Mouse (Mus musculus) hindbrain, embryonic 16.5 days (tissue): ENCODE data around the gene Xpo6. TPM values are rescaled to one million over a fixed set of nuclear protein-coding genes. Genes with fewer than 3 reads are reported as not detected.

Source experiments
- ATAC-seq: fragments of 200-750 bp; cut with Nextera tagmentation; 2 replicates; pipeline ENCODE4 v1.8.0; 2017; ENCODE audit warnings: moderate TSS enrichment, moderate library complexity
- H3K27ac ChIP-seq: fragments of 300-500 bp; sonication (generic); 2 replicates; pipeline ENCODE4 v1.5.1; 2014; ENCODE audit warnings: low read depth, mild to moderate bottlenecking, control low read depth, low read length, moderate library complexity
- H3K27me3 ChIP-seq: fragments of 300-500 bp; sonication (generic); replicated peaks from 2 replicates; pipeline ENCODE4 v1.6.1; 2014; ENCODE audit warnings: low read length; ENCODE audit not compliant: control insufficient read depth, insufficient read depth
- H3K36me3 ChIP-seq: fragments of 300-500 bp; sonication (generic); 2 replicates; pipeline ENCODE4 v1.6.1; 2014; ENCODE audit warnings: mild to moderate bottlenecking, low read length, moderate library complexity, mixed read lengths; ENCODE audit not compliant: control insufficient read depth, insufficient read depth
- H3K4me1 ChIP-seq: fragments of 300-500 bp; sonication (generic); 2 replicates; pipeline ENCODE4 v1.6.1; 2014; ENCODE audit warnings: low read depth, low read length; ENCODE audit not compliant: control insufficient read depth, insufficient read depth
- H3K4me2 ChIP-seq: fragments of 300-500 bp; sonication (generic); 2 replicates; pipeline ENCODE4 v1.6.1; 2014; ENCODE audit warnings: mild to moderate bottlenecking, low read length, control low read depth, moderate library complexity
- H3K4me3 ChIP-seq: fragments of 300-500 bp; sonication (generic); 2 replicates; pipeline ENCODE4 v1.5.1; 2014; ENCODE audit warnings: mild to moderate bottlenecking, low read length, control low read depth, moderate library complexity
- H3K9ac ChIP-seq: fragments of 300-500 bp; sonication (generic); 2 replicates; pipeline ENCODE4 v1.6.1; 2014; ENCODE audit warnings: low read depth, mild to moderate bottlenecking, control low read depth, low read length, moderate library complexity
- H3K9me3 ChIP-seq: fragments of 300-500 bp; sonication (generic); 2 replicates; pipeline ENCODE4 v1.6.1; 2014; ENCODE audit warnings: mild to moderate bottlenecking, low read length, moderate library complexity; ENCODE audit not compliant: control insufficient read depth
- WGBS: fragments of 180-500 bp; shearing (Covaris S2); extraction: QIAGEN DNeasy Blood & Tissue Kit; methylation state at CpG from one replicate; pipeline ENCODE4 v1.1.7; 2014; 5-methylcytosine and 5-hydroxymethylcytosine counted together
- polyA plus RNA-seq: library from polyadenylated mRNA; unstranded; fragments of >200 nt; fragmentation: Nextera tagmentation; extraction: Ambion mirVana; gene quantifications from 2 replicates; pipeline ENCODE4 v1.2.1, GENCODE M21; 2015

Xpo6 gene
- polyA plus RNA-seq, 1 experiment from 2014 or later: 44.4 TPM

DNA sequence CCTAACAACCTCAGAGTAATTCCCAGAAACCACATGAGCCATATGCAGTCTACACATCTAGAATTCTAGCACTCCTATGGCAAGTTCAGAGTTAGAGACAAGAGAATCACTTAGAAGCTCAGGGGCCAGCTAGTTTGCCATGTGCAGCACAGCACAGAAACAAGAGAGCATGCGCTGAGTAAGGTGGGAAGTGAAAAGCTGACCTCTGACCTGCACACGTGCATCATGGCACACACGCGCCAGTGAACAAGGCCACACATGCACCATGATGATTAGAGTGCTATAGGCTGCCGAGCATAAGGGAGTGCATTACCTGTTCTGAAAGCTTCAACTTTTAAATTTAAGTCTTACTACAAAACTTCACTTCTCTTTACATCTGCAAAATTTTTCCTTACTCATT is 45.6 kb downstream of the Xpo6 start:
- Histone ChIP-seq H3K4me2 (no peak overlapping the region), H3K4me3 (no peak overlapping the region), H3K9ac (no peak overlapping the region), H3K27me3 (no peaks in the 10 kb centered on the region), H3K9me3 (no peaks in the 10 kb centered on the region), H3K4me1 (no peaks in the 10 kb centered on the region), H3K27ac (no peak overlapping the region), H3K36me3 (peaks cover 16% of the 10 kb centered on the region)
- no peak for ATAC-seq
- 86% methylated on average over 5 of the region's 5 CpGs for WGBS

DNA sequence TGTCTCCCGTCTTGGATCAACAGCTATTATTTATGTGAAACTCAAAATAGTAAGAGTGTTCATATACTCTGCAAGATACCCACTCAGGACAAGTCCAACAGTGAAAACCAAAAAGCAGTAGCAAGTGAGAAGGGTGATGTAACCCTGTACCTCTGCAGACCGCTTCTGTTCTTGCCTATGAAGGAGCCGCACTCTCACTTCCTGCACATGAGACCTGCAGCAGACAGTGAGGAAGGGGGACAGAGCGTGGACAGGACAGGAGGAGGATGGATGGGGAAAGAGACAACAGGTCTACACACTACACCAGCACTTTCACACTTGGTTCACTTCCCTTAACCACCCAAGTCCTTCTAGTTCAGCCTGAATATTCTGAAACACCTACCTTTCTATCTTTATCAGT is 48.0 kb downstream of the Xpo6 start:
- WGBS: 91% methylated on average over 4 of the region's 4 CpGs
- ATAC-seq: no peak
- no peak overlapping the region for H3K4me3 ChIP-seq
- H3K9ac ChIP-seq: no peak overlapping the region
- H3K36me3 ChIP-seq: peaks cover 26% of the 10 kb centered on the region
- no peaks in the 10 kb centered on the region for H3K9me3 ChIP-seq
- no peaks in the 10 kb centered on the region for H3K27me3 ChIP-seq
- no peaks in the 10 kb centered on the region for H3K4me1 ChIP-seq
- no peak overlapping the region for H3K27ac ChIP-seq
- no peak overlapping the region for H3K4me2 ChIP-seq

DNA sequence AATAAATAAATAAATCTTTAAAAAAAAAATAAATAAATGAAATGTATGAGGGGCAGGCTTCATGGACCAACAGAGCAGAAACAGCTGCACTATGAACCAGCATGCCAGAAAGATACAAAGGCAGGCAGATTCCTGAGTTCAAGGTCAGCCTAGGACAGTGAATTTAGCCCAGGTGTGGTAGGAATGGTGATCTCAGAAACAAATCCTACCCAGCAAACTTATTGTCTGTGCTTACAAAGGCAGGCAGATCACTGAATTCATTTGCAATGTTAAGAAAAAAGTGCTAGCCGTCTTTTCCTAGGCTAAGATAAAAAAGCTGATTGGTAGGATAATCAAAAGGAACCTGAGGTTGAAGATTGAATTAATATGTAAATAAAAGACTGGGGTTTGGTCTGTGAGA is 54.1 kb downstream of the Xpo6 start:
- WGBS: 67% methylated on average over 1 of the region's 1 CpGs
- Histone ChIP-seq H3K4me1 (no peaks in the 10 kb centered on the region), H3K9ac (no peak overlapping the region), H3K9me3 (no peaks in the 10 kb centered on the region), H3K27ac (no peak overlapping the region), H3K4me3 (no peak overlapping the region), H3K4me2 (no peak overlapping the region), H3K27me3 (no peaks in the 10 kb centered on the region), H3K36me3 (peaks cover 15% of the 10 kb centered on the region; the same call in 1 of the 2 replicates)
- ATAC-seq: no peak

DNA sequence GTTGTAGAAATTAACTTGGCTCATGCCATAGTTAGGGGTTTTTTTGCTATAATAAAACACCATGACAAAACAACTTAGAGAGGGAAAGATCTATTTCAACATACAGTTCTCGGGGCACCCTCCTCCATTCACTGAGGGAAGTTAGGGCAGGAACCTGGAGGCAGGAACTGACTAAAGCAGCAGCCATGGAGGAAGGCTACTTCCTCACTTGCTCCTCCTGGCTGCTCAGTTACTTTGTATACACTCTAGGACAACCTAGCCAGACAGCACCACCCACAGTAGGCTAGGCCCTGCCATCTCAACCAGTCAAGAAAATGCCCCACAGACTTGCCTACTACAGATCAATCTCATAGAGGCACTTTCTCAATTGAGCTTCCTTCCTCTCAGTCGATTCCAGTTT is 55.9 kb downstream of the Xpo6 start:
- Histone ChIP-seq H3K27ac (no peak overlapping the region), H3K27me3 (no peaks in the 10 kb centered on the region), H3K9me3 (no peaks in the 10 kb centered on the region), H3K4me3 (no peak overlapping the region), H3K4me1 (no peaks in the 10 kb centered on the region), H3K4me2 (no peak overlapping the region), H3K9ac (no peak overlapping the region), H3K36me3 (peaks cover 17% of the 10 kb centered on the region; the same call in 1 of the 2 replicates)
- 94% methylated on average over 2 of the region's 2 CpGs for WGBS
- no peak for ATAC-seq

DNA sequence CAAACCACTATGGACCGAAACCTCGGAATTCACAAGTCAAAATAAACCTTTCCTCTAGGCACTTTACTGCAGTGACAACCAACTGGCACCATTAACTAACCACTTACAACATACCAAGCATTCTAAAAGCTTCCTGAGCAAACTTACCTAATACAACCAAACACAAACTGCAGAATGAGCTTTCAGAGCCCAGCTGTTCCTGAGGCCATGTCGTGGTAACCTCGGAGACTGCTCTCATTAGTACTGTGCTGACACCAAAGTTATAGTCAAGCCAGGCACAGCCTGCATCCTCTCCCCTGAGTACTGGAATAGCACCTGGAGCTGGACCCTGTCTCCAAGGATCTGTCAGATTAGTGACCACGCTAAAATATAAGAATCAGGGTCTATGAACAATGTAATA is 62.5 kb downstream of the Xpo6 start:
- H3K4me3 ChIP-seq: no peak overlapping the region
- no peak overlapping the region for H3K27ac ChIP-seq
- WGBS: 92% methylated on average over 5 of the region's 5 CpGs
- no peak overlapping the region for H3K4me2 ChIP-seq
- H3K27me3 ChIP-seq: no peaks in the 10 kb centered on the region
- H3K4me1 ChIP-seq: no peaks in the 10 kb centered on the region
- H3K9ac ChIP-seq: no peak overlapping the region
- no peak for ATAC-seq
- H3K36me3 ChIP-seq: peaks cover 5% of the 10 kb centered on the region; the same call in 1 of the 2 replicates
- H3K9me3 ChIP-seq: no peaks in the 10 kb centered on the region

DNA sequence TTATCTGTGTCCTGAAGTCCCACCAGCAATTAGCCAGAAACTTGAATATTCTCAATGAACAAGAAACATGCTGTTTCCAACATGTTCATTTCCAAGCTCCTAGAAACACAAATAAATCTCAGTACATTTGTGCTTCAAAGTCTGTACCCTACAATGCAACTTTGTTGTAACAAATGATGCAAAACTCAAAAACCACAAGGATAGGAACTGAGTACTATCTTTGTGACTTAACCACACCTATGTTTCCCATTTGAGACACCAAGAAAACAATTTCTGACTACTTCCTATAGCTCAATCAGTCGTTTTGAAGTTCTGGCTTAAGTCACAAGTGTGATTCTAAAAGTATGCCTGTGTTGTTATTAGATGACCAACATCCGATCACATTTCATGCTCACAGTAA is 64.9 kb downstream of the Xpo6 start:
- WGBS: 91% methylated on average over 2 of the region's 2 CpGs
- H3K4me3 ChIP-seq: no peak overlapping the region
- no peaks in the 10 kb centered on the region for H3K9me3 ChIP-seq
- H3K4me2 ChIP-seq: no peak overlapping the region
- ATAC-seq: no peak
- no peaks in the 10 kb centered on the region for H3K36me3 ChIP-seq
- H3K27ac ChIP-seq: no peak overlapping the region
- no peak overlapping the region for H3K9ac ChIP-seq
- H3K27me3 ChIP-seq: no peaks in the 10 kb centered on the region
- H3K4me1 ChIP-seq: no peaks in the 10 kb centered on the region

DNA sequence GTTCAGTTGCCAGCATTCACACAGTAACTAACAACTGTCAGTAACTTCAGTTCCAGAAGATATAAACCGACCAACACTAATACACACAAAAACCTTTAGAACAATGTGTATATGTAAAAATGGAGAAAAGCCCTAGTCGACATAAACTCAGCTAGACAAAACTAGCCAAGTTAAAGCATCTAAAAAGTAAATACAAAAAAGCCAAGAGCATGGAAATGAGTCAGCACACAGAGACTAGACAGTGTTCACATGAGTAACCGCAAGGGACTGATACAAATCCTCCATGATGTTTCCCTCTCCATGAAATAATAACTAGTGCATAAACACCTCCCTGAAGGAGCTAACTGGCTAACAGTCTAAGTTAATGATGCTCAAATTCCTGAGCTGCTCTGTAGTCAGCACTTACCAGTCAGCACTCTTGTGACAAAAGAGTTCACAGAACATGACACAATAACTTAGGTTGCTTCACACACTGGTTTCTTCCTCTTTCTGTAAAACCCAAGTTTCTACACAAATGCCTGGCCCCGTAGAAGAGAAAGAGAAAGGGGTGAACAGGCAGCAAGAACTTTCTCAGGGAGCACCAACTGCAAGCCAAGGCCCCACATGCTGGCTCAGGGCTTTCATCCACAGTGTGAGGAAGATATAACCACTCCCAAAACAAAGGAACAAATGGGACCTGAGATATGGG is 65.5 kb downstream of the Xpo6 start:
- Histone ChIP-seq H3K27ac (no peak overlapping the region), H3K27me3 (no peaks in the 10 kb centered on the region), H3K4me3 (no peak overlapping the region), H3K4me2 (no peak overlapping the region), H3K36me3 (no peaks in the 10 kb centered on the region), H3K9ac (no peak overlapping the region), H3K4me1 (no peaks in the 10 kb centered on the region), H3K9me3 (no peaks in the 10 kb centered on the region)
- 87% methylated on average over 4 of the region's 4 CpGs for WGBS
- ATAC-seq: no peak

DNA sequence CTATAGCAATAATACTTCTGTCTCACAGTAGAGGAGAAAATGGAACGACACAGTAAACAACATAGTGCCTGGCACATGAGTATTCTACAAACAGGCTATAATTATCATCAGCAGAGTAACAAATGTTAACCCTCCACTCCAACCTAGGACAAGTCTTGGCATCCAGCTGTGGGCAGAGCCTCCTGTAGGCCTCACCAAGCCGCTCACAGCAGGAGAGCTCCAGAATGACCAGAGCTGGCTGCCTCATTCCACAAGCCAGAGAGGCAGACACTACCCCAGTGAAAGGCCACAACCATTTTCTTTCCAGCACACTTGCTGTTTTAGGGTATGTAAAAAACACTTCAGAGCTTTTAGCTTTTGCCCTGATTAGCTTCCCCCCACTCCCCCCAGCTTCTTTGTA is 72.6 kb downstream of the Xpo6 start:
- Histone ChIP-seq H3K36me3 (peaks cover 13% of the 10 kb centered on the region), H3K9ac (no peak overlapping the region)
- ATAC-seq: no peak

DNA sequence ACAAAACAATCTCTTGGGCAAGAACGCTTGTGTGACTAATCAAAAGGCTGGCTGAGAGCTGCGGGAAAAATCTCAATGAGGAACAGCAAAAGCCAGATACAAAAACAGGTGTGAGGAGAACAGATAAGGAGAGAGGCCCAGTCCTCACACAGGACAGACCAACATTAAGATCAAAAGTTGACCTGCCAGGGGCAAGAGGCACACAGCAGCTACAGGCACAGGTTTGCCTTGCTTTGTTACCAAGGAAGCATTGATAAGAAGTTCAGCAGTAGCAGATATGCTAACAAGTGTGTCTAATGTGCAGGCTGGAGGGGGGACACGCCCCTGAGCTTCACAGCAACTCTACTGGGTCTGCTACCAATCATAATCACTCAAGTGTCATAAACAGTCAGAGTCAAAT is 73.8 kb downstream of the Xpo6 start:
- Histone ChIP-seq H3K9ac (no peak overlapping the region), H3K27me3 (no peaks in the 10 kb centered on the region), H3K4me2 (no peak overlapping the region), H3K27ac (no peak overlapping the region), H3K36me3 (peaks cover 13% of the 10 kb centered on the region), H3K4me1 (no peaks in the 10 kb centered on the region), H3K9me3 (no peaks in the 10 kb centered on the region), H3K4me3 (no peak overlapping the region)
- no peak for ATAC-seq
- WGBS: 74% methylated on average over 3 of the region's 3 CpGs

More for the DNA sequence above, 72.6 kb downstream of the Xpo6 start:
- Histone ChIP-seq H3K9me3 (no peaks in the 10 kb centered on the region), H3K4me1 (no peaks in the 10 kb centered on the region), H3K4me3 (no peak overlapping the region), H3K27ac (no peak overlapping the region), H3K27me3 (no peaks in the 10 kb centered on the region), H3K4me2 (no peak overlapping the region)
- WGBS: 84% methylated on average over 2 of the region's 2 CpGs

DNA sequence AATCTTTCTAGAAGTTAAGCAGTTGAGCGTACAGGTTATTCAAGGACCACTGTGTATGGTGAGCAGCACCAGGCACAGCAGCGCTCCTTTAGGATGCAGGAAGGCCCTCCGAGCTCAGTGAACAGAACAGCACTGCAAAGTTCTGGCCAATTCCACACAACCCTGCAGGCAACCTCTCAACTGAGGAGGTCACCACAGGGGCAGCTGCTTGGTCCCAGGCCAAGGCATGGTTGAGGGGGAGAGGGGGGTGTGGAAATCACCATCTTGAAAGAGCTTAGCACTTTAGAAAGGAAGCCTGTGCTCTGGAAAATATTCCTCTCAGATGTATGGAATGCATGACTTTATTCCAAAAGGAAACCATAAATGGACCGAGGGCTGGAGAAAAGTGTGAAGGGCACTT is 78.8 kb downstream of the Xpo6 start:
- no peak for ATAC-seq
- Histone ChIP-seq H3K9me3 (no peaks in the 10 kb centered on the region), H3K27me3 (no peaks in the 10 kb centered on the region), H3K27ac (no peak overlapping the region), H3K9ac (no peak overlapping the region), H3K4me1 (no peaks in the 10 kb centered on the region), H3K36me3 (peaks cover 24% of the 10 kb centered on the region), H3K4me2 (no peak overlapping the region), H3K4me3 (no peak overlapping the region)
- 90% methylated on average over 4 of the region's 4 CpGs for WGBS
